Mouse (Mus musculus) MEL (cell line): ENCODE measurements at regions not wholly inside any gene's neighbourhood (a gene's known extent, or its start where the extent isn't known, plus 50 kb on each side); places are given as distances from the start of the nearest gene placed in this dataset.
"Not testable (repeated sequence)": the region's sequence is repeated elsewhere in the genome, so short reads cannot be mapped to it uniquely, and the experiment has no call there.

Source experiments
- DNase-seq: peaks from one replicate; pipeline ENCODE4 v3.0.0; 2011; ENCODE audit warnings: low read depth, low spot score
- H3K27ac ChIP-seq: 2 replicates; pipeline ENCODE4 v1.5.1; 2012; ENCODE audit warnings: low read depth, mild to moderate bottlenecking, control low read depth, low read length, moderate library complexity; ENCODE audit not compliant: control insufficient read depth
- H3K27me3 ChIP-seq, 2 experiments: fragments of 150-350 bp in 1 of 2; sonication (generic) in 1 of 2; 2 replicates each; pipeline ENCODE4 v1.6.1; 2012; ENCODE audit warnings: low read length in 2 of 2, mild to moderate bottlenecking in 2 of 2, improper control_type of control experiment in 1 of 2, moderate library complexity in 1 of 2; ENCODE audit not compliant: insufficient read depth in 2 of 2, control insufficient read depth in 1 of 2
- H3K36me3 ChIP-seq, 2 experiments: 2 replicates each; pipeline ENCODE4 v1.6.1; 2012 to 2014; ENCODE audit warnings: low read length in 2 of 2, improper control_type of control experiment in 1 of 2, inconsistent platforms in 1 of 2, mild to moderate bottlenecking in 1 of 2; ENCODE audit not compliant: insufficient read depth in 2 of 2, control insufficient read depth in 1 of 2
- H3K4me1 ChIP-seq, 2 experiments: fragments of 150-350 bp in 1 of 2; sonication (generic) in 1 of 2; 2 replicates each; pipeline ENCODE4 v1.6.1; 2012; ENCODE audit warnings: low read length in 2 of 2, improper control_type of control experiment in 1 of 2, mild to moderate bottlenecking in 1 of 2; ENCODE audit not compliant: insufficient read depth in 2 of 2, control insufficient read depth in 1 of 2
- H3K4me3 ChIP-seq, 2 experiments: fragments of 150-350 bp in 1 of 2; sonication (generic) in 1 of 2; 2 replicates each; pipeline ENCODE4 v1.5.1; 2012; ENCODE audit warnings: low read depth in 2 of 2, low read length in 2 of 2, mild to moderate bottlenecking in 2 of 2, moderate library complexity in 2 of 2, control low read depth in 1 of 2, improper control_type of control experiment in 1 of 2; ENCODE audit not compliant: control insufficient read depth in 1 of 2, insufficient read depth in 1 of 2
- H3K79me2 ChIP-seq: 2 replicates; pipeline ENCODE4 v1.6.1; 2012; ENCODE audit warnings: mild to moderate bottlenecking, low read length, moderate library complexity; ENCODE audit not compliant: control insufficient read depth, poor library complexity, insufficient read depth
- H3K9ac ChIP-seq: 2 replicates; pipeline ENCODE4 v1.6.1; 2012; ENCODE audit warnings: low read depth, mild to moderate bottlenecking, control low read depth, low read length, moderate library complexity; ENCODE audit not compliant: control insufficient read depth, poor library complexity, severe bottlenecking
- H3K9me3 ChIP-seq: fragments of 150-350 bp; sonication (generic); replicated peaks from 2 replicates; pipeline ENCODE4 v1.6.1; 2012; ENCODE audit warnings: mild to moderate bottlenecking, low read length, improper control_type of control experiment, moderate library complexity; ENCODE audit not compliant: insufficient read depth
- BHLHE40 ChIP-seq: IDR thresholded peaks from 2 replicates; pipeline ENCODE4 v1.6.1; 2012; ENCODE audit warnings: low read depth, mild to moderate bottlenecking, inconsistent platforms, low read length, improper control_type of control experiment, borderline replicate concordance
- E2F4 ChIP-seq: IDR thresholded peaks from 2 replicates; pipeline ENCODE4 v1.6.1; 2011; ENCODE audit warnings: low read depth, low read length, improper control_type of control experiment, borderline replicate concordance
- EP300 ChIP-seq, 2 experiments: IDR thresholded peaks; 2 replicates each; pipeline ENCODE4 v1.6.1; 2011; ENCODE audit warnings: improper control_type of control experiment in 2 of 2, low read length in 2 of 2, low read depth in 1 of 2, mild to moderate bottlenecking in 1 of 2
- ETS1 ChIP-seq: IDR thresholded peaks from 2 replicates; pipeline ENCODE4 v1.6.1; 2012; ENCODE audit warnings: low read depth, mild to moderate bottlenecking, inconsistent platforms, low read length, improper control_type of control experiment, moderate library complexity
- GABPA ChIP-seq: IDR thresholded peaks from 2 replicates; pipeline ENCODE4 v1.6.1; 2012; ENCODE audit warnings: low read depth, mild to moderate bottlenecking, inconsistent platforms, low read length, improper control_type of control experiment, moderate library complexity
- HCFC1 ChIP-seq: IDR thresholded peaks from 2 replicates; pipeline ENCODE4 v1.6.1; 2012; ENCODE audit warnings: low read depth, mild to moderate bottlenecking, inconsistent platforms, low read length, improper control_type of control experiment, moderate library complexity
- JUND ChIP-seq: IDR thresholded peaks from 2 replicates; pipeline ENCODE4 v1.6.1; 2011; ENCODE audit warnings: low read depth, mild to moderate bottlenecking, improper control_type of control experiment, low read length
- KAT2A ChIP-seq: conservative IDR thresholded peaks from 2 replicates; pipeline ENCODE4 v1.6.1; 2012; ENCODE audit warnings: low read depth, low read length, improper control_type of control experiment, inconsistent platforms
- MAFK ChIP-seq: IDR thresholded peaks from 2 replicates; pipeline ENCODE4 v1.6.1; 2011; ENCODE audit warnings: low read depth, mild to moderate bottlenecking, low read length, improper control_type of control experiment, borderline replicate concordance
- MAX ChIP-seq: IDR thresholded peaks from 2 replicates; pipeline ENCODE4 v1.6.1; 2011; ENCODE audit warnings: low read length, improper control_type of control experiment
- NRF1 ChIP-seq: IDR thresholded peaks from 2 replicates; pipeline ENCODE4 v1.6.1; 2014; ENCODE audit warnings: low read depth, mild to moderate bottlenecking, inconsistent platforms, low read length, improper control_type of control experiment, moderate library complexity; ENCODE audit not compliant: poor library complexity, insufficient read depth, severe bottlenecking
- POLR2A ChIP-seq, 2 experiments: IDR thresholded peaks; 2 replicates each; pipeline ENCODE4 v1.6.1; 2011 to 2012; ENCODE audit warnings: low read length in 2 of 2, mild to moderate bottlenecking in 2 of 2, control low read depth in 1 of 2, improper control_type of control experiment in 1 of 2, low read depth in 1 of 2, moderate library complexity in 1 of 2; ENCODE audit not compliant: control insufficient read depth in 1 of 2, insufficient read depth in 1 of 2, poor library complexity in 1 of 2
- POLR2AphosphoS5 ChIP-seq: IDR thresholded peaks from 2 replicates; pipeline ENCODE4 v1.6.1; 2012; ENCODE audit warnings: low read depth, borderline replicate concordance, mild to moderate bottlenecking, inconsistent platforms, low read length, moderate library complexity, mixed read lengths
- RAD21 ChIP-seq: IDR thresholded peaks from 2 replicates; pipeline ENCODE4 v1.6.1; 2011; ENCODE audit warnings: mild to moderate bottlenecking, low read depth, low read length, improper control_type of control experiment
- RCOR1 ChIP-seq: IDR thresholded peaks from 2 replicates; pipeline ENCODE4 v1.6.1; 2012; ENCODE audit warnings: low read depth, mild to moderate bottlenecking, inconsistent platforms, low read length, improper control_type of control experiment
- SMC3 ChIP-seq: IDR thresholded peaks from 2 replicates; pipeline ENCODE4 v1.6.1; 2011; ENCODE audit warnings: low read depth, low read length, improper control_type of control experiment
- TAL1 ChIP-seq: IDR thresholded peaks from 2 replicates; pipeline ENCODE4 v1.6.1; 2012; ENCODE audit warnings: mild to moderate bottlenecking, inconsistent platforms, low read length, moderate library complexity, mixed read lengths
- TCF12 ChIP-seq: IDR thresholded peaks from 2 replicates; pipeline ENCODE4 v1.6.1; 2014; ENCODE audit warnings: low read depth, mild to moderate bottlenecking, inconsistent platforms, low read length, improper control_type of control experiment, moderate library complexity
- USF1 ChIP-seq: IDR thresholded peaks from 2 replicates; pipeline ENCODE4 v1.6.1; 2014; ENCODE audit warnings: low read depth, mild to moderate bottlenecking, inconsistent platforms, low read length, improper control_type of control experiment, moderate library complexity
- ZKSCAN1 ChIP-seq: IDR thresholded peaks from 2 replicates; pipeline ENCODE4 v1.6.1; 2012; ENCODE audit warnings: low read depth, mild to moderate bottlenecking, inconsistent platforms, low read length, improper control_type of control experiment, moderate library complexity
- ZMIZ1 ChIP-seq: IDR thresholded peaks from 2 replicates; pipeline ENCODE4 v1.6.1; 2012; ENCODE audit warnings: low read depth, mild to moderate bottlenecking, inconsistent platforms, low read length, improper control_type of control experiment, moderate library complexity
- ZNF384 ChIP-seq: IDR thresholded peaks from 2 replicates; pipeline ENCODE4 v1.6.1; 2012; ENCODE audit warnings: low read depth, mild to moderate bottlenecking, inconsistent platforms, low read length, improper control_type of control experiment

- H3K9me3 ChIP-seq, result no peaks in the 10 kb centered on the region
- H3K4me1 ChIP-seq, result no peaks in the 10 kb centered on the region
- H3K4me3 ChIP-seq, result no peak overlapping the region
- no peak overlapping the region for H3K27ac ChIP-seq
- no peaks in the 10 kb centered on the region for H3K79me2 ChIP-seq
- TF ChIP-seq POLR2A (IDR thresholded peaks at IDR 0.05; ENCODE audit: control insufficient read depth in 1 of 2, insufficient read depth in 1 of 2, low read depth in 1 of 2, low read length in 2 of 2, poor library complexity in 1 of 2) (no peak), GABPA (no peak), ZKSCAN1 (no peak), MAX (no peak), ETS1 (no peak), POLR2AphosphoS5 (no peak), TCF12 (no peak), ZNF384 (no peak), E2F4 (no peak), JUND (no peak), USF1 (no peak), BHLHE40 (no peak), ZMIZ1 (no peak), NRF1 (no peak), TAL1 (no peak), KAT2A (no peak), EP300 (IDR thresholded peaks at IDR 0.05; ENCODE audit: low read depth in 1 of 2, low read length in 2 of 2) (no peak), RCOR1 (no peak)
- H3K36me3 ChIP-seq, result no peaks in the 10 kb centered on the region
- no peak overlapping the region for H3K9ac ChIP-seq
- no peak for DNase-seq
- no peaks in the 10 kb centered on the region for H3K27me3 ChIP-seq
Measured at GRCm38 (mm10) chr9:11328900-11329299, 424.3 kb upstream of the Cntn5 start.

- TF ChIP-seq HCFC1 (no peak), RAD21 (no peak), MAFK (no peak), TAL1 (no peak), SMC3 (no peak)
- TF ChIP-seq, all 39 proteins: peak for 0
- no peaks in the 10 kb centered on the region; a peak in 1 of 4 replicates for H3K27me3 ChIP-seq
Measured at GRCm38 (mm10) chr9:11317221-11317620, 412.6 kb upstream of the Cntn5 start.

GRCm38 (mm10) chr9:11297116-11297515 lies 392.5 kb upstream of the Cntn5 start:
- H3K36me3 ChIP-seq, H3K79me2 ChIP-seq, H3K9me3 ChIP-seq, H3K4me3 ChIP-seq, H3K27me3 ChIP-seq, DNase-seq, H3K27ac ChIP-seq, H3K9ac ChIP-seq, H3K4me1 ChIP-seq: not testable (repeated sequence)

More at GRCm38 (mm10) chr9:11317221-11317620, 412.6 kb upstream of the Cntn5 start:
- no peaks in the 10 kb centered on the region for H3K4me1 ChIP-seq
- H3K9ac ChIP-seq, result no peak overlapping the region
- H3K27ac ChIP-seq, result no peak overlapping the region
- no peak for DNase-seq
- H3K4me3 ChIP-seq, result no peak overlapping the region
- no peaks in the 10 kb centered on the region for H3K36me3 ChIP-seq
- no peaks in the 10 kb centered on the region for H3K9me3 ChIP-seq
- no peaks in the 10 kb centered on the region for H3K79me2 ChIP-seq
